Mouse (Mus musculus) embryonic facial prominence, embryonic 14.5 days (tissue): ENCODE measurements around the gene Sbk3. TPM values are rescaled to one million over a fixed set of nuclear protein-coding genes. Genes with fewer than 3 reads are reported as not detected.

Source experiments
- ATAC-seq: fragments of 200-750 bp; cut with Nextera tagmentation; 2 replicates; pipeline ENCODE4 v1.8.0; 2017; ENCODE audit warnings: low read depth, moderate number of reproducible peaks, moderate TSS enrichment
- DNase-seq: peaks from one replicate; pipeline ENCODE4 v3.0.0-alpha.2; 2015; ENCODE audit warnings: low spot score
- H3K27ac ChIP-seq: fragments of 300-500 bp; sonication (generic); replicated peaks from 2 replicates; pipeline ENCODE4 v1.5.1; 2014; ENCODE audit warnings: low read depth, mild to moderate bottlenecking, low read length, moderate library complexity
- H3K27me3 ChIP-seq: fragments of 300-500 bp; sonication (generic); replicated peaks from 2 replicates; pipeline ENCODE4 v1.6.1; 2014; ENCODE audit warnings: low read length; ENCODE audit not compliant: control insufficient read depth, insufficient read depth
- H3K36me3 ChIP-seq: fragments of 300-500 bp; sonication (generic); 2 replicates; pipeline ENCODE4 v1.6.1; 2014; ENCODE audit warnings: low read length, mixed read lengths; ENCODE audit not compliant: control insufficient read depth, insufficient read depth
- H3K4me1 ChIP-seq: fragments of 300-500 bp; sonication (generic); 2 replicates; pipeline ENCODE4 v1.6.1; 2014; ENCODE audit warnings: antibody characterized with exemption, low read length; ENCODE audit not compliant: control insufficient read depth, insufficient read depth
- H3K4me2 ChIP-seq: fragments of 300-500 bp; sonication (generic); 2 replicates; pipeline ENCODE4 v1.6.1; 2014; ENCODE audit warnings: low read depth, mild to moderate bottlenecking, low read length, moderate library complexity, mixed read lengths
- H3K4me3 ChIP-seq: fragments of 300-500 bp; sonication (generic); 2 replicates; pipeline ENCODE4 v1.5.1; 2014; ENCODE audit warnings: low read depth, mild to moderate bottlenecking, low read length
- H3K9ac ChIP-seq: fragments of 300-500 bp; sonication (generic); 2 replicates; pipeline ENCODE4 v1.6.1; 2014; ENCODE audit warnings: low read depth, mild to moderate bottlenecking, low read length, moderate library complexity, mixed read lengths
- H3K9me3 ChIP-seq: fragments of 300-500 bp; sonication (generic); 2 replicates; pipeline ENCODE4 v1.6.1; 2016; ENCODE audit warnings: low read length; ENCODE audit not compliant: control insufficient read depth
- WGBS: fragments of 180-500 bp; shearing (Covaris S2); extraction: QIAGEN DNeasy Blood & Tissue Kit; methylation state at CpG from one replicate; pipeline ENCODE4 v1.1.7; 2014; 5-methylcytosine and 5-hydroxymethylcytosine counted together
- polyA plus RNA-seq: library from polyadenylated mRNA; unstranded; fragments of >200 nt; fragmentation: Nextera tagmentation; extraction: Ambion mirVana; gene quantifications from 2 replicates; pipeline ENCODE4 v1.2.1, GENCODE M21; 2014

Sbk3 gene
- polyA plus RNA-seq, 1 experiment from 2014 or later: 0.06 TPM

- 73% methylated on average over 6 of the region's 6 CpGs for WGBS
- no peaks in the 10 kb centered on the region for H3K4me1 ChIP-seq
- DNase-seq (no peak), ATAC-seq (no peak)
- no peak overlapping the region for H3K27ac ChIP-seq
- no peaks in the 10 kb centered on the region for H3K36me3 ChIP-seq
- H3K9me3 ChIP-seq: no peaks in the 10 kb centered on the region
- no peak overlapping the region for H3K9ac ChIP-seq
- no peaks in the 10 kb centered on the region for H3K27me3 ChIP-seq
- no peak overlapping the region for H3K4me2 ChIP-seq
- no peak overlapping the region for H3K4me3 ChIP-seq
Observed at GRCm38 (mm10) chr7:4948386-4948785, 22.6 kb downstream of the Sbk3 start.

GRCm38 (mm10) chr7:4947855-4948254 is 23.1 kb downstream of the Sbk3 start:
- no peak overlapping the region for H3K9ac ChIP-seq
- H3K4me3 ChIP-seq: no peak overlapping the region
- H3K4me2 ChIP-seq: no peak overlapping the region
- 14% methylated on average over 2 of the region's 2 CpGs for WGBS
- no peaks in the 10 kb centered on the region for H3K4me1 ChIP-seq
- no peaks in the 10 kb centered on the region for H3K36me3 ChIP-seq
- no peaks in the 10 kb centered on the region for H3K27me3 ChIP-seq
- H3K9me3 ChIP-seq: no peaks in the 10 kb centered on the region
- H3K27ac ChIP-seq: no peak overlapping the region
- DNase-seq (no peak), ATAC-seq (peak; percentile 7; the same call in 1 of the 2 replicates)

GRCm38 (mm10) chr7:4943223-4943815 is 27.6 kb downstream of the Sbk3 start:
- H3K36me3 ChIP-seq: no peaks in the 10 kb centered on the region
- 18% methylated on average over 15 of the region's 15 CpGs for WGBS
- no peaks in the 10 kb centered on the region for H3K27me3 ChIP-seq
- H3K4me2 ChIP-seq: peak overlapping the region; percentile 58
- no peaks in the 10 kb centered on the region for H3K4me1 ChIP-seq
- no peak overlapping the region for H3K27ac ChIP-seq
- DNase-seq: peak; percentile 94
- H3K4me3 ChIP-seq: peak overlapping the region; percentile 34
- peak; percentile 86 for ATAC-seq
- H3K9ac ChIP-seq: no peak overlapping the region
- no peaks in the 10 kb centered on the region for H3K9me3 ChIP-seq

- no peak overlapping the region for H3K9ac ChIP-seq
- no peak overlapping the region for H3K4me2 ChIP-seq
- no peak overlapping the region for H3K4me3 ChIP-seq
- no peak overlapping the region for H3K27ac ChIP-seq
- ATAC-seq: no peak
- WGBS: 46% methylated on average over 5 of the region's 5 CpGs
- no peaks in the 10 kb centered on the region for H3K4me1 ChIP-seq
- H3K9me3 ChIP-seq: no peaks in the 10 kb centered on the region
- H3K27me3 ChIP-seq: no peaks in the 10 kb centered on the region
- no peak for DNase-seq
- no peaks in the 10 kb centered on the region for H3K36me3 ChIP-seq
Observed at GRCm38 (mm10) chr7:4942673-4943072, 28.3 kb downstream of the Sbk3 start.

- ATAC-seq: peak; percentile 49; the same call in 1 of the 2 replicates
- 29% methylated on average over 9 of the region's 9 CpGs for WGBS
- H3K9me3 ChIP-seq: no peaks in the 10 kb centered on the region
Observed at GRCm38 (mm10) chr7:4940068-4940479, 30.9 kb downstream of the Sbk3 start.

GRCm38 (mm10) chr7:4938456-4938855 is 32.5 kb downstream of the Sbk3 start:
- Histone ChIP-seq H3K9ac (no peak overlapping the region), H3K4me1 (no peaks in the 10 kb centered on the region), H3K27me3 (no peaks in the 10 kb centered on the region), H3K4me2 (no peak overlapping the region), H3K4me3 (no peak overlapping the region), H3K36me3 (no peaks in the 10 kb centered on the region), H3K9me3 (no peaks in the 10 kb centered on the region; the same call in 1 of the 2 replicates), H3K27ac (no peak overlapping the region)
- WGBS: 31% methylated on average over 2 of the region's 2 CpGs
- ATAC-seq (no peak), DNase-seq (peak; percentile 45)

More at GRCm38 (mm10) chr7:4940068-4940479, 30.9 kb downstream of the Sbk3 start:
- no peaks in the 10 kb centered on the region for H3K36me3 ChIP-seq
- no peak overlapping the region for H3K9ac ChIP-seq
- no peak overlapping the region for H3K4me2 ChIP-seq
- H3K27me3 ChIP-seq: no peaks in the 10 kb centered on the region
- no peak overlapping the region for H3K4me3 ChIP-seq
- no peak overlapping the region for H3K27ac ChIP-seq
- peak; percentile 76 for DNase-seq
- no peaks in the 10 kb centered on the region for H3K4me1 ChIP-seq

DNA sequence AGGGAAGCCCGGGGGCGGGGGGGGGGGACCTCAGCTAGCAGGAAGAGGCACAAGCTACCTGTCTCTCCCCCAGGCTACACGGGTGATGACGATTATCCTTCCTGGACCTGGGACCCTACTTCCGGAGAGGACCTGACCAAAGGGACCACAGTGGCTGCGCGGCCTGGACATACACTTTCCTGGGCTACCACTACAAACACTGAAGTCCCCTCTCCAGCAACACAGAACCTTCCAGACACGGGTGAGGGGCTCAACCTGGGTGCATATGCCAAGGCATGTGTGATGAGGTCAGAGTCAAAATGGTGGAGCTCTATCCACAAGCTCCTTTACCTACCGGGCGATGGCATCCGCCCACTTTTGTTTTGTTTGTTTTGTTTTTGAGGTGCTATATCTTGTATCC is 33.6 kb downstream of the Sbk3 start:
- H3K9ac ChIP-seq: no peak overlapping the region
- no peaks in the 10 kb centered on the region; the same call in 1 of the 2 replicates for H3K9me3 ChIP-seq
- no peaks in the 10 kb centered on the region for H3K4me1 ChIP-seq
- DNase-seq (no peak), ATAC-seq (no peak)
- no peak overlapping the region for H3K27ac ChIP-seq
- no peaks in the 10 kb centered on the region for H3K36me3 ChIP-seq
- no peaks in the 10 kb centered on the region for H3K27me3 ChIP-seq
- WGBS: 75% methylated on average over 8 of the region's 11 CpGs
- no peak overlapping the region for H3K4me2 ChIP-seq
- no peak overlapping the region for H3K4me3 ChIP-seq

- Histone ChIP-seq H3K4me1 (no peaks in the 10 kb centered on the region), H3K27ac (no peak overlapping the region), H3K9me3 (no peaks in the 10 kb centered on the region; the same call in 1 of the 2 replicates), H3K27me3 (no peaks in the 10 kb centered on the region), H3K36me3 (no peaks in the 10 kb centered on the region), H3K9ac (no peak overlapping the region), H3K4me3 (no peak overlapping the region), H3K4me2 (no peak overlapping the region)
- ATAC-seq: no peak
- DNase-seq: no peak
- 73% methylated on average over 10 of the region's 10 CpGs for WGBS
Observed at GRCm38 (mm10) chr7:4936832-4937231, 34.1 kb downstream of the Sbk3 start.
